Mouse (Mus musculus) heart, adult 2 months (tissue): ENCODE results near the gene Cox10. TPM values are rescaled to one million over a fixed set of nuclear protein-coding genes. Genes with fewer than 3 reads are reported as not detected.

Source experiments
- DNase-seq, 2 experiments: peaks; one replicate each; pipeline ENCODE4 v3.0.0; 2021
- H3K27ac ChIP-seq: fragments of 200-600 bp; 2 replicates; pipeline ENCODE4 v1.8.1; 2022
- H3K27me3 ChIP-seq: fragments of 200-500 bp; 2 replicates; pipeline ENCODE4 v1.6.1; 2012; ENCODE audit warnings: mild to moderate bottlenecking, low read length, inconsistent platforms, mixed read lengths; ENCODE audit not compliant: control insufficient read depth, insufficient read depth
- H3K36me3 ChIP-seq: fragments of 200-500 bp; 2 replicates; pipeline ENCODE4 v1.6.1; 2012; ENCODE audit warnings: low read length, inconsistent platforms; ENCODE audit not compliant: control insufficient read depth, insufficient read depth
- H3K4me1 ChIP-seq: fragments of 200-500 bp; 2 replicates; pipeline ENCODE4 v1.6.1; 2011; ENCODE audit warnings: low read length; ENCODE audit not compliant: control insufficient read depth, insufficient read depth
- H3K4me3 ChIP-seq: fragments of 200-600 bp; 2 replicates; pipeline ENCODE4 v1.8.1; 2022
- H3K79me2 ChIP-seq: fragments of 200-500 bp; replicated peaks from 2 replicates; pipeline ENCODE4 v1.6.1; 2012; ENCODE audit warnings: mild to moderate bottlenecking, inconsistent platforms, low read length, moderate library complexity, mixed read lengths; ENCODE audit not compliant: control insufficient read depth, insufficient read depth
- H3K9ac ChIP-seq: fragments of 200-500 bp; 2 replicates; pipeline ENCODE4 v1.6.1; 2012; ENCODE audit warnings: low read depth, mild to moderate bottlenecking, control low read depth, inconsistent platforms, low read length, mixed read lengths
- CTCF ChIP-seq: fragments of 200-600 bp; IDR thresholded peaks from 2 replicates; pipeline ENCODE4 v1.8.1; 2022; ENCODE audit warnings: antibody characterized with exemption, mild to moderate bottlenecking, moderate library complexity
- EP300 ChIP-seq: fragments of 200-500 bp; IDR thresholded peaks from 2 replicates; pipeline ENCODE4 v1.6.1; 2011; ENCODE audit warnings: low read depth, low read length, control low read depth; ENCODE audit not compliant: insufficient read depth
- POLR2A ChIP-seq: fragments of 200-500 bp; IDR thresholded peaks from 2 replicates; pipeline ENCODE4 v1.6.1; 2011; ENCODE audit warnings: mild to moderate bottlenecking, low read depth, low read length, control low read depth; ENCODE audit not compliant: insufficient read depth
- WGBS: fragments of 180-500 bp; shearing (Covaris S2); methylation state at CpG from one replicate; pipeline ENCODE4 v1.1.7; 2018; 5-methylcytosine and 5-hydroxymethylcytosine counted together
- intact Hi-C: fragments of 180-260 bp; cut with DNase I; formaldehyde crosslinking; loops from one replicate; pipeline ENCODE4 v1.15.1; 2025
- polyA plus RNA-seq: library from polyadenylated mRNA; depleted of rRNA; stranded (reverse); fragments of >200 nt; gene quantifications from 2 replicates; pipeline ENCODE4 v1.2.3, GENCODE M21; 2012
- total RNA-seq, 2 experiments: library from RNA; stranded (reverse); gene quantifications; 2 replicates each; pipeline ENCODE4 v1.2.3; 2021

Cox10 gene
- total and polyA plus RNA-seq, 3 experiments, result 52.9 to 81.0 (median 67.4) TPM

- no peak for DNase-seq
- Histone ChIP-seq H3K9ac (no peak overlapping the region), H3K4me1 (no peaks in the 10 kb centered on the region; the same call in 1 of the 2 replicates), H3K27me3 (no peaks in the 10 kb centered on the region), H3K27ac (no peak overlapping the region), H3K36me3 (no peaks in the 10 kb centered on the region), H3K79me2 (no peaks in the 10 kb centered on the region), H3K4me3 (no peak overlapping the region)
- WGBS, result 87% methylated on average over 7 of the region's 7 CpGs
- TF ChIP-seq CTCF, result no peak
- no peak for TF ChIP-seq POLR2A
- no peak for TF ChIP-seq EP300
- intact Hi-C loops, result no loop called here
These were observed 88.5 kb downstream of the Cox10 start for GRCm38 (mm10) chr11:63990759-63991158.

- no peaks in the 10 kb centered on the region for H3K36me3 ChIP-seq
- no peak overlapping the region for H3K27ac ChIP-seq
- intact Hi-C loops, result no loop called here
- no peak overlapping the region for H3K9ac ChIP-seq
- no peaks in the 10 kb centered on the region for H3K27me3 ChIP-seq
- 94% methylated on average over 8 of the region's 8 CpGs for WGBS
- no peaks in the 10 kb centered on the region for H3K79me2 ChIP-seq
- no peak overlapping the region for H3K4me3 ChIP-seq
- no peak for DNase-seq
- TF ChIP-seq POLR2A (no peak), CTCF (no peak), EP300 (no peak)
- H3K4me1 ChIP-seq, result no peaks in the 10 kb centered on the region; the same call in 1 of the 2 replicates
These were observed 89.0 kb downstream of the Cox10 start for GRCm38 (mm10) chr11:63990311-63990710.

DNA sequence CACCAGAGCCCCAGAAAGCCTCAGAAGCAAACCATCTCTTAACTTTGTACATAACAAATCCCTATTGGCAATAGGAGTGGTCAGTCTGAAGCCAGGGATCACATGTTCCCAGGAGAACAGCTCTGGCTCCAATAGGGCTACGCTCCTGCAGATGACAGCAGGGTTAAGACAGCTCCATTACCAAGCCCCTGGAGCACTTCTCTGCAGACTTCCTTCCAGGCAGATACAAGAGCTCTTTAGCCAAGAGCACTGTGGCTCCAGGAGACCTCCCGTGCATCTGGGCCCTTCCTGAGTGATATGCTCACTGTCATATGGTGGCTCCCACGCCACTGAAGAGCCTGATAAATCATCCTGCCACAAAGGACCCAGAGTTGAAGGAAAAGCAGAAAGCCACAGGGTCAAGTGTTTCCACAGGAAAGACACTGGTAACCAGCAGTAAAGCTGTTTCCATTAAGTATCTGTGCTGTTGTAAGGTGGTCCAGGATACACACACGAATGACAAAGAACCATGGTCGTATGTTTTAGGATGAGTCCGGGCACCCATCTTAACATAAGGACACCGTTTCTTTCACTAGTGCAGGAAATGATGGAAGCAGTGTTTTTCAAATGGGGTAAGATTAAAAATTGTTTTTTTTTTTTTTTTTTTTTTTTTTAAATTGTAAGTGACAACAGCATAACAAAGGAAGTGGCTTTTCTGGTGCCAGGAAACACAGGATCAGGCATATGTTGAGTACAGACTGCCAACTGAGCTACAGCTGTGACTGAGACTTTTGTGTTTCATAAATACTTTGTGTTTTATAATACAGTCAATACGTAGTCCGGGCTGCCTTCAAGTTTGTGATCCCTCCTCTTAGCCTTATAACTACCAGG, 90.0 kb downstream of the Cox10 start:
- H3K79me2 ChIP-seq, result no peaks in the 10 kb centered on the region
- WGBS, result 44% methylated on average over 9 of the region's 9 CpGs
- H3K27ac ChIP-seq, result no peak overlapping the region

GRCm38 (mm10) chr11:63988031-63988665, 91.1 kb downstream of the Cox10 start:
- no peak overlapping the region for H3K27ac ChIP-seq
- H3K9ac ChIP-seq, result no peak overlapping the region
- H3K27me3 ChIP-seq, result no peaks in the 10 kb centered on the region
- no peaks in the 10 kb centered on the region for H3K79me2 ChIP-seq
- no peak overlapping the region for H3K4me3 ChIP-seq
- 75% methylated on average over 3 of the region's 3 CpGs for WGBS
- intact Hi-C loops, result no loop called here
- no peaks in the 10 kb centered on the region for H3K36me3 ChIP-seq
- no peak for TF ChIP-seq POLR2A
- TF ChIP-seq CTCF, result no peak
- TF ChIP-seq EP300, result no peak
- no peak for DNase-seq
- H3K4me1 ChIP-seq, result no peaks in the 10 kb centered on the region; the same call in 1 of the 2 replicates

More for the DNA sequence above, 90.0 kb downstream of the Cox10 start:
- Histone ChIP-seq H3K27me3 (no peaks in the 10 kb centered on the region), H3K4me1 (no peaks in the 10 kb centered on the region; the same call in 1 of the 2 replicates), H3K36me3 (no peaks in the 10 kb centered on the region), H3K4me3 (no peak overlapping the region), H3K9ac (no peak overlapping the region)
- intact Hi-C loops, result no loop called here
- TF ChIP-seq CTCF (no peak), POLR2A (no peak), EP300 (no peak)
- DNase-seq, result no peak

DNA sequence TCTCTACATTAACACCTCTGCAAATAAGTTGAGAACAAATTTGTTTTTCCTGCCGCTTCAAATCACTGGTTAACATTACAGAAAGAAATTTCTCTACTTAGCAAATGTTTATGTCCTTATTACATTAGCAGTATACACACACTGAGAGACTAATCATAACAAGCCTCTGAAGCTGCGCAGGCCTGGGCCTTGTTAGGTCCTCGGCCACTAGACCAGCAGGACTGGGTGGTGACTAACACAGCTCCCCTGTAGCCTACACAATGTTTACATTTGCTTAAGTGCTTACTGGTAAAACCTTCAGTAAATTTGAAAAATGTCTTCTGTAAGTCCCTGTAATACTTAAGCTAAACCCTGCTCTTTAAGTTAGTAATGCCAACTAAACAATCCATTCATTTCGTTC, 92.6 kb downstream of the Cox10 start:
- Histone ChIP-seq H3K27me3 (no peaks in the 10 kb centered on the region), H3K36me3 (no peaks in the 10 kb centered on the region), H3K27ac (no peak overlapping the region), H3K4me1 (no peaks in the 10 kb centered on the region; the same call in 1 of the 2 replicates), H3K4me3 (no peak overlapping the region), H3K79me2 (no peaks in the 10 kb centered on the region), H3K9ac (no peak overlapping the region)
- 94% methylated on average over 4 of the region's 4 CpGs for WGBS
- intact Hi-C loops, result no loop called here
- no peak for TF ChIP-seq POLR2A
- no peak for TF ChIP-seq CTCF
- TF ChIP-seq EP300, result no peak
- no peak for DNase-seq

DNA sequence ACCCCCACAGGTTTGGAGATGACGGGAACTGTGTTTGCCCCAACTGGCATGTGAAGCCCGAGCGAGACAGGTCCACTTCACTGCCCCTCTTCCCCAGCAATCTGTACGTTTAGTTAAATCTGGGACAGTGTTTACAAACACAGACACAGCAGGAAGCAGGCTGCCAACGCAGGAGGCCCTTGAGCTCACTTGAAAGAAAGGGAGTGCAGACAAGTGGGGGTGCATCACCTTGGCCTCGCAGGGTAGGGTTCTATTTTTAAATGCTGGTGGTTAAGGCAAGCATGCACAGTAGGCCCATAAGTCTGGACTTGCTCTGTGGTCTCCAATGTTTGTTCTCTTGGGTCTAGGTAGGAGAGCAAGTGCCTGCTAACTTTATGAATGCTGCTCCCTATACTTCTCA, 93.8 kb downstream of the Cox10 start:
- WGBS, result 64% methylated on average over 6 of the region's 6 CpGs
- intact Hi-C loops, result no loop called here

More for the DNA sequence above, 93.8 kb downstream of the Cox10 start:
- Histone ChIP-seq H3K9ac (no peak overlapping the region), H3K4me1 (no peaks in the 10 kb centered on the region; the same call in 1 of the 2 replicates), H3K27me3 (no peaks in the 10 kb centered on the region), H3K79me2 (no peaks in the 10 kb centered on the region), H3K36me3 (no peaks in the 10 kb centered on the region), H3K27ac (no peak overlapping the region), H3K4me3 (no peak overlapping the region)
- no peak for DNase-seq
- TF ChIP-seq POLR2A (no peak), EP300 (no peak), CTCF (no peak)
